Mouse (Mus musculus) embryonic facial prominence, embryonic 15.5 days (tissue): Measurements from ENCODE around the gene Polr2b. TPM values are rescaled to one million over a fixed set of nuclear protein-coding genes. Genes with fewer than 3 reads are reported as not detected.

Experiments used
- ATAC-seq: fragments of 200-750 bp; cut with Nextera tagmentation; 2 replicates; pipeline ENCODE4 v1.8.0; 2017; ENCODE audit warnings: low read depth, moderate TSS enrichment; ENCODE audit not compliant: insufficient number of reproducible peaks, low FRiP score, low TSS enrichment
- H3K27ac ChIP-seq: fragments of 300-500 bp; sonication (generic); replicated peaks from 2 replicates; pipeline ENCODE4 v1.5.1; 2015; ENCODE audit warnings: mild to moderate bottlenecking, inconsistent platforms
- H3K27me3 ChIP-seq: fragments of 300-500 bp; sonication (generic); 2 replicates; pipeline ENCODE4 v1.6.1; 2015; ENCODE audit warnings: inconsistent platforms
- H3K36me3 ChIP-seq: fragments of 300-500 bp; sonication (generic); 2 replicates; pipeline ENCODE4 v1.6.1; 2015; ENCODE audit warnings: mild to moderate bottlenecking, inconsistent platforms
- H3K4me1 ChIP-seq: fragments of 300-500 bp; sonication (generic); 2 replicates; pipeline ENCODE4 v1.6.1; 2015; ENCODE audit warnings: inconsistent platforms
- H3K4me2 ChIP-seq: fragments of 300-500 bp; sonication (generic); replicated peaks from 2 replicates; pipeline ENCODE4 v1.6.1; 2015; ENCODE audit warnings: mild to moderate bottlenecking, inconsistent platforms
- H3K4me3 ChIP-seq: fragments of 300-500 bp; sonication (generic); replicated peaks from 2 replicates; pipeline ENCODE4 v1.5.1; 2015; ENCODE audit warnings: mild to moderate bottlenecking, inconsistent platforms
- H3K9ac ChIP-seq: fragments of 300-500 bp; sonication (generic); 2 replicates; pipeline ENCODE4 v1.6.1; 2015; ENCODE audit warnings: inconsistent platforms
- H3K9me3 ChIP-seq: fragments of 300-500 bp; sonication (generic); replicated peaks from 2 replicates; pipeline ENCODE4 v1.6.1; 2016; ENCODE audit warnings: inconsistent platforms
- WGBS: fragments of 180-500 bp; shearing (Covaris S2); methylation state at CpG from one replicate; pipeline ENCODE4 v1.1.7; 2015; 5-methylcytosine and 5-hydroxymethylcytosine counted together
- polyA plus RNA-seq: library from polyadenylated mRNA; unstranded; fragments of >200 nt; fragmentation: Nextera tagmentation; extraction: Ambion mirVana; gene quantifications from 2 replicates; pipeline ENCODE4 v1.2.1, GENCODE M21; 2015

The Polr2b gene
- polyA plus RNA-seq, 1 experiment from 2014 or later = 53.8 TPM

DNA sequence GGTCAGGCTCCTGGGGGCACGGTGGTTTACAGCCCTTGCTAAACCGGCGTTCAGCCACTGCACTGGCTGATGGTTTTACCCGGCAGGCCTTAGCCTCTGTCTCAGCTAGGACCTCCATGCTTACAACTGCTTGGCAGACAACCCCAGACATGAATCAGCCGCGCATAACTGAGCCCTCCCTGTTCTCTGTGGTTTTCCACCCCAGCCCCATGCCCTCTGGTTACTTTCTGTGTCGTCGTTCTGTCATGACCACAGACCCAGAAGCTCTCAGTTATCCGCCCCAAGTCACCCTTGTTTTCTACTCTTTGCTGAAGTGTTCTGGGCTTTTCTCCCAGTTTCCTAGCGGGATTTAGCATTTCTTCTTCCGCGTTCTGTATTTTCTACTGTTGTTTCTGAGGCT, 57.7 kb downstream of the Polr2b start:
- Histone ChIP-seq H3K4me3 (no peak overlapping the region), H3K36me3 (no peaks in the 10 kb centered on the region), H3K9me3 (no peaks in the 10 kb centered on the region), H3K27me3 (no peaks in the 10 kb centered on the region), H3K9ac (no peak overlapping the region), H3K4me2 (no peak overlapping the region), H3K4me1 (peaks cover 41% of the 10 kb centered on the region), H3K27ac (peak overlapping the region; percentile 66)
- WGBS = 37% methylated on average over 12 of the region's 12 CpGs
- ATAC-seq = peak; percentile 71; the same call in 1 of the 2 replicates

DNA sequence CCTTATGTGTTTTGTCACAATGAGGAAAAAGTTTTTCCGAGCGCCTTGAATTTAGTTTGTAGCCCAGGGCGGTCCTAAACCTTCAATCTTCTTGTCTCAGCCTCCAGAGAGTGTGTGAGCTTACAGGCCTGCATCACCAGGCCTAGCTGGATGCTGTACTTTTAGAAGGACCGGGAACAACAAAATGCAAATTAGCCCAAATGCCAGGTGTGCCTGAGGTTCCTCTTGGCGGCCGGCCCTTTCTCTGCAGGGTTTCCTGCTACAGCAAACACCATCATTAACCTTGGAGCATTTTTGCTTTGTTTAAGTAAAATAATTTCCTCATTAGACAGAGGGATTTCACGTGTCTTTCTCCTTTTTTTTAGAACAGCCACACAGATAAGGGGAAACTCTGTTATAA, 58.2 kb downstream of the Polr2b start:
- no peaks in the 10 kb centered on the region for H3K9me3 ChIP-seq
- H3K36me3 ChIP-seq = no peaks in the 10 kb centered on the region
- peaks cover 41% of the 10 kb centered on the region for H3K4me1 ChIP-seq
- no peak for ATAC-seq
- H3K9ac ChIP-seq = no peak overlapping the region
- H3K4me3 ChIP-seq = no peak overlapping the region
- H3K27me3 ChIP-seq = no peaks in the 10 kb centered on the region
- H3K27ac ChIP-seq = peak overlapping the region; percentile 66
- no peak overlapping the region for H3K4me2 ChIP-seq
- 34% methylated on average over 7 of the region's 7 CpGs for WGBS

DNA sequence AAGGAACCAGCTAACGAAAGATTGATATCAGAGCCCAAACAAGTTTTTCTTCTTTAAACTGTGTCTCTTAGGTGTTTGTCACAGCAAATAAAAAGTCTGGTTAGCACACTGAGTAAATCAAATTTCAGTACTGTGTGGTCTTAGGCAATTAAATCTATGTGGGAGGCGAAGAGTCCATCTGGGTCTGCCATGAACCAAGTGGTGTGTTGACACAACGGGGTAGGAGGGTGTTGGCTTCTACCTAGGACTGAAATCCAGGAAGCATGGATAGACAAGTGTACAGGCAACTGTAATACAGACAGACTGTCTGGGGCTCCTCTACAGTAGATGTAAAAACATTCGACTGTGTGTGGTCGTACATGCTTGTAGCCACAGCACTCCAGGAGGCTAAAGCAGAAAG, 59.4 kb downstream of the Polr2b start:
- Histone ChIP-seq H3K9me3 (no peaks in the 10 kb centered on the region), H3K27ac (no peak overlapping the region), H3K27me3 (no peaks in the 10 kb centered on the region), H3K4me1 (peaks cover 37% of the 10 kb centered on the region), H3K4me3 (no peak overlapping the region), H3K4me2 (no peak overlapping the region), H3K36me3 (no peaks in the 10 kb centered on the region), H3K9ac (no peak overlapping the region)
- ATAC-seq = no peak; the same call in 1 of the 2 replicates
- WGBS = 69% methylated on average over 5 of the region's 5 CpGs

DNA sequence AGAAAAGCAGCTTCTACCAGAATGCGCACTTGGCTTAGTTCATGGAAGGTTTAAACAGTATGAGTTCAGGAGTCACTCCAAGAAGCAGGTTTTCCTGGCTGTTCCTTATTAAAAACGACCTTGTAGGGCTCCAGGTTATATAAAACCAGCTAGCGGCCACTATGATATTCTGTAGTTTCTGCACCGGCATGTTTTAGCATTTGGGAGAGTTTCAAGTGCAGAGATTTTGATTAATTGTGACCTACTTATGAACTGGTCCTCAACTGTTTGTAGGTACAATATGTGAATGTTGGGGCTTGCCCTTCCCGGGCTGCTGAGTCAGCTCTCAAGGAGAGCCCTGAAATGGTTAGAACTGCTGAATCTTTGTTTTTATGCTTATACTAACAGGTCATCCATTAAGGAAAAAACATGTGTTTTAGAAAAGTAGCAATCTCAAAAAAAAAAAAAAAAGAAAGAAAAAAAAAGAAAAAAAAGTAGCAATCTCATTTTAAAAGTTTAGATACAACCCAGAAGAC, 60.5 kb downstream of the Polr2b start:
- Histone ChIP-seq H3K27ac (no peak overlapping the region), H3K9me3 (no peaks in the 10 kb centered on the region), H3K36me3 (no peaks in the 10 kb centered on the region), H3K9ac (no peak overlapping the region), H3K4me1 (peaks cover 32% of the 10 kb centered on the region), H3K4me2 (no peak overlapping the region), H3K4me3 (no peak overlapping the region), H3K27me3 (no peaks in the 10 kb centered on the region)
- no peak for ATAC-seq
- WGBS = 75% methylated on average over 5 of the region's 5 CpGs

DNA sequence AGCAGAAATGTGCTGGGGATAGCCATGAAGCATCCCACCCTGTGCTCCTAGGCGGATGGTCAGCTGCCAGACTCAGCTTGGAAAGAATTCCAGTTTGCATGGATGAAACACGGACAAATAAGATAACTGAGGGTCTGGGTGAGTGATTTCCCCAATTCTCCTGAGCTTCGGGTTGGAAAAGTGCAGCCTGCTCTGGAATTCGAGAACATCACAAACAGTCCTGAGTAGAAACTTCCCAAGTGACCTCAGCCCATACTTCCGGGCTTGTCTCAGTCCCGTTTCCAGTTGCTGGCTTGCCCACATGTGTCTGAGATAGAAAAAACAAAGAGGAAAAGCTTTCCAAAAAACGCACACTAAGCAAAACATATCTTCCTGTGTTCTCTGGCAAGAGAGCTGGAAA, 62.3 kb downstream of the Polr2b start:
- Histone ChIP-seq H3K36me3 (no peaks in the 10 kb centered on the region), H3K4me1 (peaks cover 16% of the 10 kb centered on the region; the same call in 1 of the 2 replicates), H3K27ac (no peak overlapping the region), H3K9me3 (no peaks in the 10 kb centered on the region), H3K9ac (no peak overlapping the region), H3K27me3 (no peaks in the 10 kb centered on the region), H3K4me3 (no peak overlapping the region), H3K4me2 (no peak overlapping the region)
- WGBS = 75% methylated on average over 7 of the region's 7 CpGs
- ATAC-seq = no peak

DNA sequence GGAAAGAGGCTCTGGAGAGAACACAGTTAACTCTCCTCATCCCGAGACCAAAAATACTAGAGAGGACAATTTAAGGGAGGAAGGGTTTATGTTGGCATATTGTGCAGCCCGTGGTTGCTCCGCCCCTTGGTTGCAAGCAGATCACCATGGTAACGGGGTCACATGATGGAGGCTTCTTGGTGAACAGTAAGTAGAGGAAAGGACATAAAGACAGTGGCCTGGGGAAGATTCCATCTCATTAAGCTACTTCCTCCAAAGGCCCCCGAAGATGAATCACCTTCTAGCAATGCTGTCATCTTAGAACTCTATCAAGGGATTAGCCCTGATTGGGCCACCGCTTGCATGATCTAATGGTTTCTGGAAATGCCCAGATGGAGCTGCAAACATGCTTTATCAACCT, 62.8 kb downstream of the Polr2b start:
- Histone ChIP-seq H3K9me3 (no peaks in the 10 kb centered on the region), H3K4me1 (peaks cover 12% of the 10 kb centered on the region; the same call in 1 of the 2 replicates), H3K27ac (no peak overlapping the region), H3K36me3 (no peaks in the 10 kb centered on the region), H3K27me3 (no peaks in the 10 kb centered on the region), H3K4me2 (no peak overlapping the region), H3K9ac (no peak overlapping the region), H3K4me3 (no peak overlapping the region)
- ATAC-seq = no peak
- WGBS = 62% methylated on average over 6 of the region's 6 CpGs

DNA sequence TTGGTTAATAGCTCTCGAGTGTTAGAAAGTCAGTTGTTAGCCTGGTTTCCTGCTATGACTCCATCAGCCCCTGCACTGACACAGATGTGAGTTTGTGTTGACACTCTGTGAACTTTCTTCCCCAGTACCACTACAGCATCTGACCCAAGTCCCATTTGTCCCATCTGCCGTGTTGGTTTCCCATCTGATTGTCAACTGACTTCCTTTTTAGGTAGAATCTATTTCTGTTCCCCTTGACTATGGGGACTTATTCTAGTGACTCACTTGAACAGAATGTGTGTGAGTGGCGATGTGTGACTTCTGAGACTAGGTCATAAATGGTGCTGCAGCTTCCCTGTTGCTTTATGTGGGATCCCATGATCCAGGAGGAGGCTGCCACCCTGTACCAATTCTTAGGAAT, 65.0 kb downstream of the Polr2b start:
- 73% methylated on average over 3 of the region's 3 CpGs for WGBS
- Histone ChIP-seq H3K4me1 (no peaks in the 10 kb centered on the region), H3K9me3 (no peaks in the 10 kb centered on the region), H3K27me3 (no peaks in the 10 kb centered on the region), H3K36me3 (no peaks in the 10 kb centered on the region), H3K27ac (no peak overlapping the region), H3K9ac (no peak overlapping the region), H3K4me2 (no peak overlapping the region), H3K4me3 (no peak overlapping the region)
- ATAC-seq = no peak

DNA sequence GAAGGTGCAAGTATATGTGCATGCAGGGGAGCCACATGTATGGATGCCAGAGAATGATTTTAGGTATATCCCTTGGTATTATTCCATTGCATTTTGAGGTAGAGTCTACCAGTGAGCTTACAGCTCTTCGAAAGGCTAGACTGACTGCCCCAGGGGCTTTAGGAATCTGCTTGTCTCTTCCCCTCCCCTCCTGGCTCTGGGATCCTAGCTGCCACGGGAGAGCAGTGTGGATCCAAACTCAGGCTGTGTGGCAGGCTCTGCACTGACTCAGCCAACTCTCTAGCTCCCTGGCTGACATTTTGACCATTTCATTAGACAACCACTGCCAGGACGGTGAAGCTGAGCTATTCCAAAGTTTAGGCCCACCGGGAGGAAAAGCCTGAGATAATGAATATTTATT, 65.6 kb downstream of the Polr2b start:
- no peak overlapping the region for H3K27ac ChIP-seq
- H3K4me2 ChIP-seq = no peak overlapping the region
- WGBS = 58% methylated on average over 4 of the region's 4 CpGs
- H3K4me1 ChIP-seq = no peaks in the 10 kb centered on the region
- no peak for ATAC-seq
- no peaks in the 10 kb centered on the region for H3K27me3 ChIP-seq
- H3K36me3 ChIP-seq = no peaks in the 10 kb centered on the region
- H3K9me3 ChIP-seq = no peaks in the 10 kb centered on the region
- H3K4me3 ChIP-seq = no peak overlapping the region
- H3K9ac ChIP-seq = no peak overlapping the region

DNA sequence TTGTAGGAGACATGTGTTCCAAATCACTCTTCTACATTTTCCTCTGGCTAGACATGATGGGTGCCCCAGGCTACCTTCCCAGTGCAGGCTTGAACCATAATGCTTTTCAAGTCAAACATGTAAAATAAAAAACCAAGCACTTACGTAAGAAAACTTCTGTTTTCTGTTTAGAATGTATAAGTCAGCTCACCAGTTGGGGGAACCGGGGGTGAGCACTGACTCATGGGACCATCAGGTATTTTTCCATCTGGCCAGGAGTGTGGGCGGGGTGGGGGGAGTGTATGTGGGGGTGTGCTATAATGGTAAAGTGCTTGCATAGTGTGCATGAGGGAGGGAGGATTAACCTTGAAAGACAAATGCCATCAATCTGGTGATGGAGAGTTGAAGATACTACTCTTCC, 68.1 kb downstream of the Polr2b start:
- ATAC-seq = no peak
- Histone ChIP-seq H3K36me3 (no peaks in the 10 kb centered on the region), H3K9me3 (no peaks in the 10 kb centered on the region), H3K4me3 (no peak overlapping the region), H3K27ac (no peak overlapping the region), H3K4me2 (no peak overlapping the region), H3K9ac (no peak overlapping the region), H3K27me3 (no peaks in the 10 kb centered on the region), H3K4me1 (no peaks in the 10 kb centered on the region)
- whole genome bisulfite sequencing = 77% methylated on average over 3 of the region's 3 CpGs

DNA sequence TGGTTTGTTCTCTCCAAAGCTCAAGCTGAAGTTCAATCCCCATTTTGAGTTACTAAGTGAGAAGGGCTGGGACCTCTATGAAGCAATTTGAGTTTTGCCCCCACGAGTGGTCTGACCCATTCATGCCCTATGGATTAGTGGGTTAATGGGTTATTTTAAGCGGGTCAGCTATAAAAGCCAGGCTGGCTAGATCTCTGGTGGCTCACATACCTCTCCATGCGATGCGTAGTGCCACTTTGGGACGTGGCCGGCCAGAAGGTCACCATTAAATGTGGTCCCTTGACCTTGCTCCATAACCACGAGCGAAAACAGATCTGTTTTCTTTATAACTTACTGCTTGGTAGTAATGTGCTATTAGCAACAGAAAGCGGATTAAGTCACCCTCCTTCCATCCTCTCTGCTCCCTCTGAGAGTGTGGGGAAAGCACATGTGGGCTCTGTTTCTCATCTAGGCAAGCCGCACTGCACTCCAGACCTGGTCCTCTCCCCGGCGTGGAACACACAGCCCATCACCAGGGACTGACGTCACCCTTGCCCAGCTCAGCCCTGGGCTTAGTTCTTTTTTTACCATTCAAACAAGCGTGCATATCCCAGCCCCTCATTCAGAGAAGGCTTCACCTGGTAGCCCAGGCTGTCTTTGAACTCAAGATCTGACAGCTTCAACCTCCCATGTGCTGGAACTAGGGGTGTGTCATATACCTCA, 69.6 kb downstream of the Polr2b start:
- no peak overlapping the region for H3K9ac ChIP-seq
- 49% methylated on average over 14 of the region's 14 CpGs for WGBS
- H3K27me3 ChIP-seq = no peaks in the 10 kb centered on the region
- ATAC-seq = no peak; the same call in 1 of the 2 replicates
- H3K4me3 ChIP-seq = no peak overlapping the region
- no peaks in the 10 kb centered on the region for H3K36me3 ChIP-seq
- no peak overlapping the region for H3K27ac ChIP-seq
- H3K9me3 ChIP-seq = no peaks in the 10 kb centered on the region
- H3K4me1 ChIP-seq = no peaks in the 10 kb centered on the region
- no peak overlapping the region for H3K4me2 ChIP-seq

DNA sequence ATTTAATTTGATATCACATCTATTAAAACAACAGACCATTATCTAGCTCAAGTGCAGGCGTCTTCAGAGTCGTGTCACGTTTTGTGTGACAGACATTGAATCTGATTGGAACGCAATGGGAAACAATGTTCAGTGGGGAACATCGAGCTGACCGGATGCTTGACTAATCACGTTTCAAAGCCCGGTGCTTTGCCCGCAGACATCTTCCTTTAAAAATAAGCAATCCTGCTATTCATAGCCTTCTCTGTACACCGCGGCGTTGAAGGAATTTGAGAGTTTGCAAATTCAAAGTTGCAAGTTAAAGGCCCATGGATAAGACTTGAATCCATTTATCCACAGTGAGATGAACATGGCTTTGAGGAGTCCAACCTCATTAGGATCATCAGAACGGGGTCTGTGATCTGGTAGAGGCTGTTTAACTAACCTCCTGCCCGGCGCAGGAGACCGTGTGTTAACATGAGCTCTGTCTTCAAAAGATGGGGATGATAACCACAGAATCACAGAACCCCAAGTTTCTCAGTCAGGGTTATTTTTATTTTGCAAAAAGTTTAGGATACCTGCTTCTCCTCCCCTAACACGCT, 70.5 kb downstream of the Polr2b start:
- no peak for ATAC-seq
- no peak overlapping the region for H3K27ac ChIP-seq
- H3K36me3 ChIP-seq = no peaks in the 10 kb centered on the region
- H3K4me2 ChIP-seq = no peak overlapping the region
- no peak overlapping the region for H3K9ac ChIP-seq
- no peaks in the 10 kb centered on the region for H3K4me1 ChIP-seq
- no peaks in the 10 kb centered on the region for H3K27me3 ChIP-seq
- no peak overlapping the region for H3K4me3 ChIP-seq
- no peaks in the 10 kb centered on the region for H3K9me3 ChIP-seq
- 54% methylated on average over 17 of the region's 17 CpGs for WGBS

DNA sequence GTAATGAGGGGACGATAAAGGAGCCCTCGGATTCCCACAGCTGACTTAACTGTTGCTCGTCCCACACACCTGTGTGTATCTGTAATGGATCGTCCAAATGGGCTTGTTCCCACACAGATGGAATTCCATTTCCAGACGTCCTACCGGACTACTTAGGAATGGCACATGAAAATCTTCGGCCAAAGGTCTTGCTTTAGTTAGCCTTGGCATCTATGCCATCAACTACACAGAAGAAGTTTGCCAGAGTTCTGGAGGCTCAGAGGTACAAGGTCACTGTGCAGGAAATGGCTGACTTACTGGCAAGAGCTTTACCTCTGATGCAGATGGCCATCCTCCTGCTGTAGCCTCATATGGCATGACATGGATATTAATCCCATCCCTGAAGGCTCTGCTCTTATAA, 71.3 kb downstream of the Polr2b start:
- 81% methylated on average over 7 of the region's 7 CpGs for WGBS
- ATAC-seq = no peak

More for the DNA sequence above, 71.3 kb downstream of the Polr2b start:
- H3K4me2 ChIP-seq = no peak overlapping the region
- no peak overlapping the region for H3K9ac ChIP-seq
- H3K36me3 ChIP-seq = no peaks in the 10 kb centered on the region
- H3K27ac ChIP-seq = no peak overlapping the region
- no peak overlapping the region for H3K4me3 ChIP-seq
- no peaks in the 10 kb centered on the region for H3K4me1 ChIP-seq
- H3K27me3 ChIP-seq = no peaks in the 10 kb centered on the region
- H3K9me3 ChIP-seq = no peaks in the 10 kb centered on the region
